Mouse (Mus musculus): ENCODE measurements at regions not wholly inside any gene's neighbourhood (a gene's known extent, or its start where the extent isn't known, plus 50 kb on each side); places are given as distances from the start of the nearest gene placed in this dataset.

GRCm38 (mm10) chr10:8037986-8038631, 82.1 kb upstream of the Tab2 start:
- Histone ChIP-seq H3K9me3 (ENCODE audit: control insufficient read depth, insufficient read depth, low read depth, low read length) (no peaks in the 10 kb centered on the region), H3K9ac (ENCODE audit: insufficient read depth, low read depth, low read length, poor library complexity, severe bottlenecking) (no peak overlapping the region), H3K4me3 (ENCODE audit: insufficient read depth in 1 of 2, low read depth in 1 of 2, low read length in 2 of 2, poor library complexity in 1 of 2, severe bottlenecking in 1 of 2) (no peak overlapping the region), H3K4me1 (ENCODE audit: control insufficient read depth in 2 of 2, insufficient read depth in 2 of 2, low read length in 2 of 2, poor library complexity in 1 of 2) (no peaks in the 10 kb centered on the region), H3K27ac (ENCODE audit: insufficient read depth, low read depth, low read length, poor library complexity, severe bottlenecking) (no peak overlapping the region), H3K36me3 (ENCODE audit: control insufficient read depth, insufficient read depth, low read length, poor library complexity, severe bottlenecking) (no peaks in the 10 kb centered on the region)
- in situ Hi-C loops (cut with MboI; ENCODE audit: low sequenced_read_pairs in 2 of 2, unreplicated experiment in 2 of 2), result no loop called here
- no peak for TF ChIP-seq HCFC1 (IDR thresholded peaks at IDR 0.05; ENCODE audit: borderline replicate concordance, insufficient read depth, low read length)
- TF ChIP-seq ZNF384 (IDR thresholded peaks at IDR 0.05; ENCODE audit: low read depth, low read length), result no peak
- no peak for TF ChIP-seq ZC3H11A (IDR thresholded peaks at IDR 0.05; ENCODE audit: borderline replicate concordance, low read depth, low read length)
- TF ChIP-seq CHD2 (IDR thresholded peaks at IDR 0.05; ENCODE audit: low read depth, low read length), result no peak
- TF ChIP-seq MAFK (IDR thresholded peaks at IDR 0.05; ENCODE audit: insufficient read depth, low read depth, low read length), result no peak
- no peak for DNase-seq (ENCODE audit: low read depth, low spot score)

- in situ Hi-C loops (cut with MboI; ENCODE audit: low sequenced_read_pairs in 2 of 2, unreplicated experiment in 2 of 2), result no loop called here
- H3K36me3 ChIP-seq (ENCODE audit: control insufficient read depth, insufficient read depth, low read length, poor library complexity, severe bottlenecking), result no peaks in the 10 kb centered on the region
- H3K9ac ChIP-seq (ENCODE audit: insufficient read depth, low read depth, low read length, poor library complexity, severe bottlenecking), result no peak overlapping the region
- TF ChIP-seq ZC3H11A (IDR thresholded peaks at IDR 0.05; ENCODE audit: borderline replicate concordance, low read depth, low read length), result no peak
- TF ChIP-seq MAFK (IDR thresholded peaks at IDR 0.05; ENCODE audit: insufficient read depth, low read depth, low read length), result no peak
- no peak for TF ChIP-seq HCFC1 (IDR thresholded peaks at IDR 0.05; ENCODE audit: borderline replicate concordance, insufficient read depth, low read length)
- no peak for TF ChIP-seq CHD2 (IDR thresholded peaks at IDR 0.05; ENCODE audit: low read depth, low read length)
- no peak for TF ChIP-seq ZNF384 (IDR thresholded peaks at IDR 0.05; ENCODE audit: low read depth, low read length)
- H3K4me3 ChIP-seq (ENCODE audit: insufficient read depth in 1 of 2, low read depth in 1 of 2, low read length in 2 of 2, poor library complexity in 1 of 2, severe bottlenecking in 1 of 2), result no peak overlapping the region
- H3K9me3 ChIP-seq (ENCODE audit: control insufficient read depth, insufficient read depth, low read depth, low read length), result no peaks in the 10 kb centered on the region
- H3K27ac ChIP-seq (ENCODE audit: insufficient read depth, low read depth, low read length, poor library complexity, severe bottlenecking), result no peak overlapping the region
- DNase-seq (ENCODE audit: low read depth, low spot score), result no peak
- no peaks in the 10 kb centered on the region for H3K4me1 ChIP-seq (ENCODE audit: control insufficient read depth in 2 of 2, insufficient read depth in 2 of 2, low read length in 2 of 2, poor library complexity in 1 of 2)
These were observed 80.3 kb upstream of the Tab2 start for GRCm38 (mm10) chr10:8036293-8036692.

GRCm38 (mm10) chr10:8035310-8035709, 79.3 kb upstream of the Tab2 start:
- Histone ChIP-seq H3K36me3 (ENCODE audit: control insufficient read depth, insufficient read depth, low read length, poor library complexity, severe bottlenecking) (no peaks in the 10 kb centered on the region), H3K9ac (ENCODE audit: insufficient read depth, low read depth, low read length, poor library complexity, severe bottlenecking) (no peak overlapping the region), H3K4me1 (ENCODE audit: control insufficient read depth in 2 of 2, insufficient read depth in 2 of 2, low read length in 2 of 2, poor library complexity in 1 of 2) (no peaks in the 10 kb centered on the region), H3K9me3 (ENCODE audit: control insufficient read depth, insufficient read depth, low read depth, low read length) (no peaks in the 10 kb centered on the region), H3K4me3 (ENCODE audit: insufficient read depth in 1 of 2, low read depth in 1 of 2, low read length in 2 of 2, poor library complexity in 1 of 2, severe bottlenecking in 1 of 2) (no peak overlapping the region), H3K27ac (ENCODE audit: insufficient read depth, low read depth, low read length, poor library complexity, severe bottlenecking) (no peak overlapping the region)
- TF ChIP-seq ZC3H11A (IDR thresholded peaks at IDR 0.05; ENCODE audit: borderline replicate concordance, low read depth, low read length), result no peak
- no peak for TF ChIP-seq HCFC1 (IDR thresholded peaks at IDR 0.05; ENCODE audit: borderline replicate concordance, insufficient read depth, low read length)
- no peak for TF ChIP-seq CHD2 (IDR thresholded peaks at IDR 0.05; ENCODE audit: low read depth, low read length)
- TF ChIP-seq ZNF384 (IDR thresholded peaks at IDR 0.05; ENCODE audit: low read depth, low read length), result no peak
- no peak for TF ChIP-seq MAFK (IDR thresholded peaks at IDR 0.05; ENCODE audit: insufficient read depth, low read depth, low read length)
- in situ Hi-C loops (cut with MboI; ENCODE audit: low sequenced_read_pairs in 2 of 2, unreplicated experiment in 2 of 2), result no loop called here
- no peak for DNase-seq (ENCODE audit: low read depth, low spot score)

GRCm38 (mm10) chr10:8032203-8032602, 76.2 kb upstream of the Tab2 start:
- in situ Hi-C loops (cut with MboI; ENCODE audit: low sequenced_read_pairs in 2 of 2, unreplicated experiment in 2 of 2), result no loop called here
- TF ChIP-seq ZNF384 (IDR thresholded peaks at IDR 0.05; ENCODE audit: low read depth, low read length) (no peak), HCFC1 (IDR thresholded peaks at IDR 0.05; ENCODE audit: borderline replicate concordance, insufficient read depth, low read length) (no peak), MAFK (IDR thresholded peaks at IDR 0.05; ENCODE audit: insufficient read depth, low read depth, low read length) (no peak), CHD2 (IDR thresholded peaks at IDR 0.05; ENCODE audit: low read depth, low read length) (no peak), ZC3H11A (IDR thresholded peaks at IDR 0.05; ENCODE audit: borderline replicate concordance, low read depth, low read length) (no peak)
- Histone ChIP-seq H3K36me3 (ENCODE audit: control insufficient read depth, insufficient read depth, low read length, poor library complexity, severe bottlenecking) (no peaks in the 10 kb centered on the region), H3K9ac (ENCODE audit: insufficient read depth, low read depth, low read length, poor library complexity, severe bottlenecking) (no peak overlapping the region), H3K27ac (ENCODE audit: insufficient read depth, low read depth, low read length, poor library complexity, severe bottlenecking) (no peak overlapping the region), H3K9me3 (ENCODE audit: control insufficient read depth, insufficient read depth, low read depth, low read length) (no peaks in the 10 kb centered on the region), H3K4me1 (ENCODE audit: control insufficient read depth in 2 of 2, insufficient read depth in 2 of 2, low read length in 2 of 2, poor library complexity in 1 of 2) (no peaks in the 10 kb centered on the region), H3K4me3 (ENCODE audit: insufficient read depth in 1 of 2, low read depth in 1 of 2, low read length in 2 of 2, poor library complexity in 1 of 2, severe bottlenecking in 1 of 2) (no peak overlapping the region)
- DNase-seq (ENCODE audit: low read depth, low spot score), result no peak

All from ES-E14 (cell line).